Mouse (Mus musculus) C2C12 (cell line): ENCODE data around the gene Acads.

Experiments
- CEBPB ChIP-seq: IDR thresholded peaks from one replicate; pipeline ENCODE4 v1.6.1; 2011; ENCODE audit warnings: low read depth, mild to moderate bottlenecking, control low read depth, moderate library complexity
- CTCF ChIP-seq: IDR thresholded peaks from one replicate; pipeline ENCODE4 v1.5.1; 2011; ENCODE audit not compliant: control insufficient read depth, insufficient read depth, insufficient read length
- MAX ChIP-seq: IDR thresholded peaks from one replicate; pipeline ENCODE4 v1.6.1; 2011; ENCODE audit warnings: mild to moderate bottlenecking, control low read depth
- MYOD1 ChIP-seq: IDR thresholded peaks from one replicate; pipeline ENCODE4 v1.6.1; 2011; ENCODE audit warnings: low read depth; ENCODE audit not compliant: control insufficient read depth, insufficient read length
- MYOG ChIP-seq: IDR thresholded peaks from one replicate; pipeline ENCODE4 v1.6.1; 2011; ENCODE audit not compliant: control insufficient read depth, insufficient read length; ENCODE audit errors: extremely low read depth
- USF1 ChIP-seq: IDR thresholded peaks from one replicate; pipeline ENCODE4 v1.6.1; 2011; ENCODE audit warnings: low read depth, mild to moderate bottlenecking, control low read depth, moderate library complexity

DNA sequence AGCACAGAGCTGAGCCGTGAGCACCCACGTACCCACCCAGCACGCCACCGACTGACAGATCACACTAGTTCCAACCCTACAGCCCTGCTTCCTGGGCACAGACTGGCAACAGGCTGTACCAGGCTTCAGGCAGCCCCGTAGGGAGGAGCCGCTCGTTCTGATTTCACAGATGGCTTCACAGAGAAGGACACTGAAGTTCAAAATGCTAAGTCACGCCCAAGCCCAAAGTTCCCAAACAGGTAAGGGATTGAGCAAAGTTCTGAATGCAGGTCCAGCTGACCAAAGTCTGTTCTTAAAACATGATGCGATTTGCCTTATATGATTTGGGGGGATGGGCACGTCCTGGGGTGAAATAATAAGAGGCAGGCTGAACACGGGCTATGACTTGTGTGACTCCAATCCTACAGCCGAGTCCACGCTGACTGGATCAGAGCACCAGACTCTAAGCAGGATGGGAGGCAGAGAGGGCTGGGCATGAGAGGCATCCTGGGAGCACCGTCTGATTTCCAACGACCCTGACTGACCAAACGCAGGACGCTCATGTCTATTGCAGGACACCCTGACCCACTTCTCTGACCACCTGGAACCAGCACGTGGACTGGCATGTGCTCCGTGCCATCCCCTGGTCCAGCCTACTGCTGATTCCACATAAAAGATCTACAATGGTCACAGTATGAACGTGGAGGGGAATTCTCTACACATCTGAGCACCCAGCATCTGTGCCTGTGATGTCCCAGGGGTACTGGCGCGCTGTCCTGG lies 8.5 kb upstream of the Acads start:
- TF ChIP-seq CTCF (no peak), MYOG (no peak), MAX (no peak), CEBPB (no peak), MYOD1 (no peak), USF1 (no peak)
